Mouse (Mus musculus) urinary bladder, postnatal 10 days (tissue): ENCODE measurements around the gene Palld.

Experiments used
- DNase-seq: peaks from one replicate; pipeline ENCODE4 v3.0.0; 2022; ENCODE audit warnings: low spot score

Gene Palld

GRCm38 (mm10) chr8:61865365-61865764, 37.1 kb downstream of the Palld start:
- DNase-seq, result no peak

DNA sequence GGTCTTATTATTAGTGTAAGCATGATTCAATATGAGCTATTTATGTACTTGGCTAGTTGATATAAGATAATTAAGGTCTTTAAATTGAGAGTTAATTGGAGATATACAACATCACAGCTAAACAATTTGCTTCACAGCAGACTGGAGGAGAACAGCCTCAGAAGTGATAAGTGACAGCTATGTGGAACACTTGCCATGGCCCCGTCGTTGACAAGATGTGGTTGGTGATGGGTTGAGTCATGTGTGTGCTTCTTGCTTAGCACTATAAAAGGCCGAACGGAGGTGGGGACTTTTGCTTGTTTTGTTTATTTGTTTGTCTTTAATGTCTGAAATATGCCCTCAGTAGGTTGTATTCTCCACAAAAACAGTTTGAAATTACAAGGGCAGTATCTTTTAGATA, 51.2 kb downstream of the Palld start:
- no peak for DNase-seq

DNA sequence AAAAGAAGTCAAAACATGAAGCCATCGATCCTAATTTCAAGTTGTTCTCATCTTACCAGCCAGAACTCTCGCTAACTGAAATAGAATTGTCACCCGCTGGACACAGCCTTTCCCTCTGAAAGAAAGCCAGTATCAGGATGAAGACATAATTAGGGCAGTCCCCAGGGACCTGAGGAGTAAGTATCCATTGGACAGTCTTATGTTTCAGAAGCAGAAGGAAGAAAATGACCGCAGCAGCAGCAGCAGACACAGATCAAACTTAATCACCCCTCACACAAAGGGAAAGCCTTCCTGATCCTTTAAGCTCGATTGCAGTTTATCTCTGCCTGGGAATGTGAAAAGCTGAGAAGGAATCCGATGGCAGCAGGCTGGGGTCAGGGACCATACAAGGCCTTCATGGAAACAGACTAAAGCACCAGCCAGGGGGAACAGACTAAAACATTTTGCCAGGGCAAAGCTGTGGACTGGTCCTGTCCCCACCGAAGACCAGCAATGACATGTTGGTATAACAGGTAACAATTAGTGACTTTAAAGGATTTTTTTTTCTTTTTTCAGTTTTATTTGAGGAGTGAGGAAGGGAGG, 53.8 kb downstream of the Palld start:
- no peak for DNase-seq

DNA sequence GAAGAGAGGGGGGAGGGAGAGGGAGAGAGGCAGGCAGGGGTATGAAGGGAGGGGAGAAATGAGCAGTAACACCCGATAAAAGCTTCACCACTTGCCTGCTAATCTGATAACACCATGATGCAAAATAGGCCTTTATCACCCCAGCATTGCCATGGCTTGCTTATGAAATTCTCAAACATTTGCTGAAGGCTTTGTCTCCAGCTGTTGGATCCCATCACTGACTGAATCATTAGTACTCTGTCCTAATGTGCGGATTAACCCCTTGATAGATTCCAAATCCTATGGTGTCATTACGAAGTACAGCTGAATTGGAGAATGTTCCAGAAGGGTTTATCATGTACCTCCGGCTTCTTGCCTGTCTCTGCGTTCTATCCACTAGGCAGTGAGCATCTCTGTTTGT, 55.0 kb downstream of the Palld start:
- DNase-seq, result no peak

GRCm38 (mm10) chr8:61844992-61845391, 57.5 kb downstream of the Palld start:
- no peak for DNase-seq

GRCm38 (mm10) chr8:61844575-61844974, 57.9 kb downstream of the Palld start:
- no peak for DNase-seq

GRCm38 (mm10) chr8:61843776-61844175, 58.7 kb downstream of the Palld start:
- DNase-seq, result no peak

- no peak for DNase-seq
Observed at GRCm38 (mm10) chr8:61833211-61833610, 69.3 kb downstream of the Palld start.

- no peak for DNase-seq
Observed at GRCm38 (mm10) chr8:61831944-61832343, 70.5 kb downstream of the Palld start.

DNA sequence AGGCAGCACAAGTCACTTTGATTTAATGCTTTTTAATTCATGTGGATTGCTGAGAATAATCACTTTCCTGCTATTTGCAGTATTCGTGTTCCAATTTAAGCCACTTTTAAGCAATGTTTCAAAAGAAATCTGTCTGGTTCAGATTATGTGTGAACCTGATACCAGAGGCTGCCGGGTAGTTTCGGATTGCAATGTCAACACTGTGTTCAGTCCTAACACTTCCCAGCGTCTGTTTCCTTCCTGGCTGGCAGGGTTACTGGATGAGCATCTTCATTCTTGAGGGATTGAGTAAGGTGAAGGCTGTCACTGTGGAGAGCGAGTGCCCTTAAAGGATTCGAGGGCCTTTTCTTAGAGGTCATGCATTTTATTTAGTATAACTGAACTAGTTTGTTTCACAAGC, 71.7 kb downstream of the Palld start:
- DNase-seq, result no peak

GRCm38 (mm10) chr8:61824563-61824962, 77.9 kb downstream of the Palld start:
- DNase-seq, result no peak

DNA sequence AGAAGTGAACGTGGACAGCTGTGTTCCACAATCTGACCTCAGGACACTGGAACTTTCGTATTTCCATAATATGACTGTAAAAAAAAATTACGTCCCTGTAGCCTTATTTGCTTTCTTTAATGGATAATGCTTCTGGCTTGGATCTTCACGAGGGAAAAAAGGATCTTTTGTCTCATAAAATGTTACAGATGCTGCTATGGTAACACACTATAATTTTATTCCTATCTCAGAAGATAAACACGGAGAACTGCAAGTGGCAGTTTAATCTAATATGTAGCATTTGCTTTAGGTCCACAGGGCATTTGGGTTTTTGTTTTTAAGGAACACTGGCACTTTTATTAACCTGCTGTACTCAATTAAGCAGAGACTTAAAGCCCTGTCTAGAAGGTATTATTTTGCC, 79.3 kb downstream of the Palld start:
- no peak for DNase-seq

DNA sequence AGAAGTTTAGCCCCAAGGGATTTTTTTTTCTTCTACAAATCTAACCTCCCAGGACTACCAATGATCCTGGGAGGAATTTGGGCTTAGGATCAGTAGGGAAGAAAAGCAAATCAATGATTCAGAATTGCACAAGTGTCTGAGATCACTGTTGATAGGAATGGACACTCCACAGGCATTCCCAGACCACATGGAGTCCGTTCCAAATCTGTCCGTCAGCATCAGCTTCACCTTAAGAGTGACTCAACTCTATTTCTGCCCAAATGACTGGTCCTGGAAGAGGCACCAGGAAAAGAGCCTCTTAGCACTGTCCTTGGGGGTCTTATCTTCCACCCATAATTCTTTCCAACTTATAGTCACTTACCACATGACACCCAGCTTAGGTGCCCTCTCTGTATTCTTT, 98.7 kb downstream of the Palld start:
- no peak for DNase-seq

DNA sequence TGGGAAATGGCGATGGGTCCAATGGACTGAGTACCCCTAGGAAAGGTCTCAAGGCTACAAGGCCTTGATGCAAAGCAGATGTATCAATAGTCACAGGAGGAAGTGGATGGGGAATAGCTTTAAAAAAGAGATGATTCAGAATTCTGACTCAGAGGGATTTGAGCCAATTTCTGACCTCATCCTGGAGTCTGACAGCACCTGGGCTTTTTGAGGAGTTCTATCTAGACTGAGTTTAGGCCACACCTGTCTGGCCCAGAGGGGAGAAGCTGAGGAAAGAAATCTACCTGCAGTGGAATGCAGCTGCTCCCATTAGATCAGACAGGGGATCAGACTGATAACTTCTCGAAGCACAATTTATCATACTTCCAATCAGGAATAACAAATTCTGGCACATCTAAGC, 99.7 kb downstream of the Palld start:
- DNase-seq, result no peak

DNA sequence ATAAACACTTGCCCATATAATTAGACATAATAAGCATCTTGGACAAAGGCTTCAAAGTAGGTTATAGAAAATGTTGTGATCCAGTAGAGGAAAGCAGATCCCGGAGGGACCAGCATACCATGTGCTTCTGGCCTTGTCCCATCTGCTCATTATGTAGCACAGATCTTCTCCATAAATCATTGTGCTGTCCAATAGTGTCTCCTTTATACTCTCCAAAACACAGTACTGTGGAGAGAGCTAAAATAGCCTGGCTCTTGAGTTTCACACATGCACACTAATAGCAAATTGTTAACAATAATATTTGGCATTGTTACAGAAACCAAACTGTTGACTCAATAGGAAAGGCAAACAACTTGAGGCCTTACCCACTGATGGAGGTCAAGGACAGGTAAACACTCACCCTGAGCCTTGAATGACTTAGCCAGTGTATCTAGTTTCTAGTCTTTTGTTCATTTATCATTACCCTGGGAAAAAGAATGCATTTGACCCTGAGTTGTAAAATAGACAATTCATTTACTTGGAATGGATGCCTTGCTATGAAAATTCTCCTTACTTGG, 105.0 kb downstream of the Palld start:
- no peak for DNase-seq

GRCm38 (mm10) chr8:61796537-61797050, 105.9 kb downstream of the Palld start:
- no peak for DNase-seq

DNA sequence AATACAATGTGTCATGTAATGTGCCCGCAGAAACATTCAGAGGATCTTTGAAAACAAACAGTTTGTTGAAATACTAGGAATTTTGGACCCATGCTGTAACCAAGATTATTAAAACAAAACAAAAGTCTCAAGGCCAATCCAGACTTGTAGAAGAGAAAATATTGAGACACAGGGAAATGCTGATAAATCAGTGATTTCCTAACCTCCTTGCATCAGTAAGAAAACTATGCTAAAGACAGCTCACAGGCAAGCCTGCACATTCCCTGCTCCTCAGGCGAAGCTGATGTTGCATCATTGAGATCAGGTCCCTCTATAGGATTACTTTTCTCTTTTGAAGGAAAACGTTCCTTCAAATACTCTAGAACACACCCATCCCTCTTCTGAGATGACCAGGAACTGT, 112.5 kb downstream of the Palld start:
- DNase-seq, result no peak

GRCm38 (mm10) chr8:61789289-61789688, 113.2 kb downstream of the Palld start:
- DNase-seq, result no peak

GRCm38 (mm10) chr8:61782931-61783491, 119.5 kb downstream of the Palld start:
- no peak for DNase-seq

DNA sequence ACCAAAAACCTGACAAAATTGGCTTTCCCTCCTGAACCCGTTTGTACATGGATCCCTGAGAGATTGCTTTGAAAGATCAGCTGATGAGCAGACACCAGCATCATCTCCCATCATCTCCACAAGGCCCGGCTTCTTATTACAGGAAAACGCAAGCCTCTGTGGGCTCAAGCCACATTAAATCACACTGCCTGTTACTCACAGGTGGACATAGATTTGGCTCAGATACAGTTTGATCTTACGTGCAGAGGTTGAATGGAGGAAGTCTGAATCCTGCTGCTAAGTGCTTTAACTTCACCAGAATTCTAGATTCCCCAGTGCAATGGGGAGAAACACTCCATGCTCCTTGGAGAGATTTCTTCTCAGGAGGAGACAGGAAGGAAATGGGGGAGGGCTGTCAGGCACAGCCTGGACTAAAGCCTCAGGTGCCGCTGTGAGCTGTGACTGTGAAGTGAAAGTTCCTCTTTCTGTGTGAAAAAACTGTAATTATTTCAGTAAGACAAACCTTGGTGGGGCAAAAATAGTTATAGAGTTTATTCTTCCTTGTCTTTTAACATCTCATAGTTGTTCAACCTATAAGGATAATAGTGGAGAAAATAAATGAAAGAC, 121.7 kb downstream of the Palld start:
- DNase-seq, result no peak

GRCm38 (mm10) chr8:61778194-61778593, 124.3 kb downstream of the Palld start:
- DNase-seq, result no peak

DNA sequence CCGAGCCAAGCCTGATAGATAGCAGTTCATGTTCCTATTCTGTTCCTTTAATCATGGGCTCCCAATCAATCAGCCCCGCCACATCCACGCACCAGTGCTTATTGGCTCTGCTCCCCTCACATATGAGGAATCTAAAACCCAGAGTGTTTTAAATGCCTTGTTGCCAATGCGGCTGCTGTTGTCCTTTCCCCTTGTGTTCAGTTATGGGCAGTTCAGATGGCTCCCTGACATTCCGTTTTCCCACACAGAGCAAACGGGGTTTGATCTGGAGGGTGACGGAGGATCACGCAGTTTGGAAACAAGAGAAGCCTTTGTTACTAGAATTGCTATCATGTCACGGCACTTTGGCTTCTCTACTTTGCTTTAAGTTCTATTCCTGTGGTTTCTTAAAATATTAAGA, 125.9 kb downstream of the Palld start:
- no peak for DNase-seq

- no peak for DNase-seq
Observed at GRCm38 (mm10) chr8:61775936-61776335, 126.6 kb downstream of the Palld start.
